Mouse (Mus musculus): Measurements from ENCODE around the gene Csrp1. TPM values are rescaled to one million over a fixed set of nuclear protein-coding genes. Genes with fewer than 3 reads are reported as not detected.

Csrp1 gene
- polyA plus RNA-seq, 1 experiment from 2014 or later = 33.8 TPM

DNA sequence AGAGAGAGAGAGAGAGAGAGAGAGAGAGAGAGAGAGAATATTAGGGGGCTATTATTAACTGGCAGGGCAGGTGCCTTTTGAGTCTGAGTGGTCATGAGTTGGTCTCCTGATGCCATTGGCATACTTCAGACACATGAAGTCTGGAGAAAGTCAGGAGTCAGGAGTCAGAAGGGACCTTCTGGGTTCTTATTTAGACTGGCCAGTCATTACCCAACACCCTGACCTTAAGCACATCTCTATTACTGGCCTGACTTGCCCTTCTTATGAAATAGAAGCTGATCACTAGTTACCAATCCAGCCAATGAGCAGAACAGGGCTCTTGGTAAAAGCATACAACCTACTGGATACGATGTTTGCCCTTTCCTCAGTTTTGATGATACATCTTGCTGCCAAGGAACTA is 57.2 kb downstream of the Csrp1 start:
- Histone ChIP-seq H3K4me2 (no peak overlapping the region), H3K4me1 (replicated peaks) (peaks cover 39% of the 10 kb centered on the region), H3K9ac (no peak overlapping the region), H3K9me3 (replicated peaks) (no peaks in the 10 kb centered on the region), H3K27me3 (peaks cover 9% of the 10 kb centered on the region; the same call in 1 of the 2 replicates), H3K27ac (no peak overlapping the region), H3K36me3 (no peaks in the 10 kb centered on the region), H3K4me3 (replicated peaks) (no peak overlapping the region)
- DNase-seq (no peak), ATAC-seq (ENCODE audit: low read depth) (no peak)
- WGBS (ENCODE audit: insufficient replicate concordance) = 90% methylated on average over 1 of the region's 1 CpGs

GRCm38 (mm10) chr1:135778780-135779535 is 59.1 kb downstream of the Csrp1 start, which contains the start of gene Tnni1:
Tnni1 (plus strand) TSS chr1:135779434.
- ATAC-seq (ENCODE audit: low read depth) (no peak), DNase-seq (no peak)
- Histone ChIP-seq H3K27ac (no peak within 1 kb of the TSS), H3K9me3 (replicated peaks) (no peaks in the 10 kb centered on the region), H3K36me3 (no peaks in the 10 kb centered on the region), H3K4me1 (replicated peaks) (peaks cover 36% of the 10 kb centered on the region), H3K4me3 (replicated peaks) (no peak within 1 kb of the TSS), H3K27me3 (peaks cover 9% of the 10 kb centered on the region; the same call in 1 of the 2 replicates), H3K9ac (0 out of 2 replicates have a peak within 1 kb of the TSS, but pooled peaks have one; percentile 16), H3K4me2 (no peak within 1 kb of the TSS)
- WGBS (ENCODE audit: insufficient replicate concordance) = 21% methylated on average over 22 of the region's 22 CpGs

GRCm38 (mm10) chr1:135780649-135781048 is 60.8 kb downstream of the Csrp1 start:
- DNase-seq (no peak), ATAC-seq (ENCODE audit: low read depth) (no peak)
- peaks cover 25% of the 10 kb centered on the region for H3K4me1 ChIP-seq (replicated peaks)
- peaks cover 9% of the 10 kb centered on the region; the same call in 1 of the 2 replicates for H3K27me3 ChIP-seq
- 0 out of 2 replicates have a peak overlapping the region, but pooled peaks have one; percentile 16 for H3K9ac ChIP-seq
- H3K4me2 ChIP-seq = no peak overlapping the region
- H3K4me3 ChIP-seq (replicated peaks) = no peak overlapping the region
- no peak overlapping the region for H3K27ac ChIP-seq
- no peaks in the 10 kb centered on the region for H3K36me3 ChIP-seq
- 49% methylated on average over 4 of the region's 4 CpGs for WGBS (ENCODE audit: insufficient replicate concordance)
- no peaks in the 10 kb centered on the region for H3K9me3 ChIP-seq (replicated peaks)

DNA sequence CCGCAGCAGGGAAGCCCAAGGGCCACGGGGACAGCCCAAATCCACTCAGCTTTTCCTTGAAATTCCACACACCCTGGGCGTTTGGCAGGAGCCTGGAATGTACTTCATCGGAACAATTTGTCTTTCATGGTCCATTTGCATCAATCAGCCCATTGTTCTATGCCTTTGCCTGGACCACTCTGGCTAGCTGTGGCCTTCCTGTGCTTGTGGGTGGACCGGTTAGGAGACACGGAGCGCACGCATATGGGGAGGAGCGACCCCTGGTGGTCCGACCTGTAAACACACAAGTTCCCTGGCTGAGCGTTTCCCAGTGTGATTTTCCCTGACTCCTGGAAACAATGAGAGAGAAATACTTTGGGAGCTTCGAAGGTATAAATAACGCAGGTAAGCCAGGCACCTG is 61.4 kb downstream of the Csrp1 start:
- no peaks in the 10 kb centered on the region for H3K36me3 ChIP-seq
- H3K27ac ChIP-seq = no peak overlapping the region
- peaks cover 9% of the 10 kb centered on the region; the same call in 1 of the 2 replicates for H3K27me3 ChIP-seq
- no peak overlapping the region for H3K9ac ChIP-seq
- DNase-seq = no peak
- H3K4me1 ChIP-seq (replicated peaks) = peaks cover 23% of the 10 kb centered on the region
- WGBS (ENCODE audit: insufficient replicate concordance) = 15% methylated on average over 13 of the region's 13 CpGs
- H3K4me3 ChIP-seq (replicated peaks) = no peak overlapping the region
- H3K9me3 ChIP-seq (replicated peaks) = no peaks in the 10 kb centered on the region
- no peak overlapping the region for H3K4me2 ChIP-seq
- no peak for ATAC-seq (ENCODE audit: low read depth)

GRCm38 (mm10) chr1:135782816-135783215 is 63.0 kb downstream of the Csrp1 start:
- H3K9me3 ChIP-seq (replicated peaks) = no peaks in the 10 kb centered on the region
- no peak overlapping the region for H3K9ac ChIP-seq
- 63% methylated on average over 10 of the region's 10 CpGs for WGBS (ENCODE audit: insufficient replicate concordance)
- no peak overlapping the region for H3K27ac ChIP-seq
- H3K4me1 ChIP-seq (replicated peaks) = peaks cover 22% of the 10 kb centered on the region
- H3K4me3 ChIP-seq (replicated peaks) = no peak overlapping the region
- no peak overlapping the region for H3K4me2 ChIP-seq
- H3K27me3 ChIP-seq = peaks cover 9% of the 10 kb centered on the region; the same call in 1 of the 2 replicates
- ATAC-seq (ENCODE audit: low read depth) (no peak), DNase-seq (no peak)
- no peaks in the 10 kb centered on the region for H3K36me3 ChIP-seq

GRCm38 (mm10) chr1:135787799-135788198 is 67.9 kb downstream of the Csrp1 start:
- 49% methylated on average over 3 of the region's 3 CpGs for WGBS (ENCODE audit: insufficient replicate concordance)
- peaks cover 6% of the 10 kb centered on the region; the same call in 1 of the 2 replicates for H3K27me3 ChIP-seq
- no peak overlapping the region for H3K4me3 ChIP-seq (replicated peaks)
- ATAC-seq (ENCODE audit: low read depth) = 0 out of 2 replicates have a peak, but pooled peaks have one; percentile 44
- no peak overlapping the region for H3K27ac ChIP-seq
- no peak overlapping the region for H3K4me2 ChIP-seq
- DNase-seq = peak; percentile 69
- H3K4me1 ChIP-seq (replicated peaks) = peaks cover 19% of the 10 kb centered on the region
- H3K9me3 ChIP-seq (replicated peaks) = no peaks in the 10 kb centered on the region
- no peak overlapping the region for H3K9ac ChIP-seq
- H3K36me3 ChIP-seq = no peaks in the 10 kb centered on the region

DNA sequence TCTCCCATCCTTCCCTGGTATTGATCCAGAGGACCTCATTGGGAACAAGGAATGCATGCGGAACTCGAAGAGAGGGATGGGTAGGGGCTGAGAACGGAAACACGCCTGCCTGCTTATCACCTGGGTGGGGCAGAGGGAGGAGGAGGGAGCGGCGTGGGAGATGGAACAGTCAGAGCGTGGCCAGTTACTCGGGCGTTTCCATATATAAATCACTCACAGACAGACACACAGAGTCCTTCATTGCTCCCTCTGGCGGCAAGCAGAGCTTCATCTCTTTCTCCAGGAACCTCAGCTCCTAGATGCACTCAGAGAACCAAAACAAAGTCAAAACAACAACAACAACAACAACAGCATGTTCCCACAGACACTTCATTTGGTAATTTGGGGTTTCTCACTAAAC is 68.8 kb downstream of the Csrp1 start:
- DNase-seq (peak; percentile 54), ATAC-seq (ENCODE audit: low read depth) (0 out of 2 replicates have a peak, but pooled peaks have one; percentile 39)

GRCm38 (mm10) chr1:135789815-135790214 is 70.0 kb downstream of the Csrp1 start:
- ATAC-seq (ENCODE audit: low read depth) = no peak

More for the DNA sequence above, 68.8 kb downstream of the Csrp1 start:
- Histone ChIP-seq H3K4me1 (replicated peaks) (peaks cover 24% of the 10 kb centered on the region), H3K4me2 (peak overlapping the region; percentile 11; the same call in 1 of the 2 replicates), H3K27ac (no peak overlapping the region), H3K36me3 (no peaks in the 10 kb centered on the region), H3K9me3 (replicated peaks) (no peaks in the 10 kb centered on the region), H3K4me3 (replicated peaks) (no peak overlapping the region), H3K27me3 (peaks cover 14% of the 10 kb centered on the region), H3K9ac (no peak overlapping the region)
- 6% methylated on average over 10 of the region's 10 CpGs for whole genome bisulfite sequencing (ENCODE audit: insufficient replicate concordance)

DNA sequence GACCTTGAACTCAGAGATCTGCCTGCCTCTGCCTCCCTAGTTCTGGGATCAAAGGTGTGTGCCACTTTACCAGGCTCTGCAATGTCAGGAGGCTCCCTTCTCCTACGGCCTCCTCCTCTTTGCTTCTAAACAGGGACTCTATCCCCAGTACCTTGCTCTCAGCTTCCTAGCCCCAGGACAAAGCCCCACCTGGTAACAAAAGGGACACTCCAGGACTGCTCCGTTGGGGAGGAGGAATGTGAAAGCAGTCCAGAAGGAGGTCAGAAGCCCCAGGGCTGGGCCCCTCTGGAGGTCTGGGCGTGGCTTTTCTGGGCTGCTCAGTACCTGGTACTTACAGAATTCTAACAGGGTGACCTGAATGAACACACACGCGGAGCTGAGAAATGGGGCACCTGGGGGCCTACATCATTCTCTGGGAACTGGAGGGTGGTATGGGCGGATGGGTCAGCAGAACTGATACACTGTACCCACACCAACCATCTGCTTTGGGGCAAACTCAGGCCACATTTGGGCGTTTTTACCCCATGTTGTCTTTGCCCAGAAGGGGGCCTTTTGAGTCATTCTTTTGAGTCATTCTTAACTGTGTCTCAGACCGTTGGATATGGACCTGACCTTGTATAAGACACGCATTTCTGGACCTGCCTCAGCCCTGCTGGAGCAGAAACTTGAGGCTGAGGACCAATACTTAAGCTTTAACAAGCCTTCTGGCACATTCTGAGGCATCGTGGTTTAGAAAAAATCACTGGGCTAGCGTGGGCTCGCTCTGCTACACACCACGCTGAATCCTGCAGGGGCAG is 72.5 kb downstream of the Csrp1 start:
- Histone ChIP-seq H3K4me2 (no peak overlapping the region), H3K9ac (no peak overlapping the region), H3K9me3 (replicated peaks) (no peaks in the 10 kb centered on the region), H3K4me1 (replicated peaks) (peaks cover 38% of the 10 kb centered on the region), H3K27ac (no peak overlapping the region), H3K27me3 (peaks cover 45% of the 10 kb centered on the region), H3K4me3 (replicated peaks) (no peak overlapping the region), H3K36me3 (no peaks in the 10 kb centered on the region)
- DNase-seq (no peak), ATAC-seq (ENCODE audit: low read depth) (no peak)
- 61% methylated on average over 13 of the region's 13 CpGs for WGBS (ENCODE audit: insufficient replicate concordance)

More at GRCm38 (mm10) chr1:135789815-135790214, 70.0 kb downstream of the Csrp1 start:
- Histone ChIP-seq H3K9me3 (replicated peaks) (no peaks in the 10 kb centered on the region), H3K4me2 (no peak overlapping the region), H3K27me3 (peaks cover 25% of the 10 kb centered on the region), H3K4me3 (replicated peaks) (no peak overlapping the region), H3K36me3 (no peaks in the 10 kb centered on the region), H3K9ac (no peak overlapping the region), H3K4me1 (replicated peaks) (peaks cover 35% of the 10 kb centered on the region), H3K27ac (no peak overlapping the region)
- peak; percentile 68 for DNase-seq
- WGBS (ENCODE audit: insufficient replicate concordance) = 11% methylated on average over 5 of the region's 5 CpGs

- Histone ChIP-seq H3K9ac (peak overlapping the region; percentile 13; the same call in 1 of the 2 replicates), H3K4me1 (replicated peaks) (peaks cover 32% of the 10 kb centered on the region), H3K36me3 (no peaks in the 10 kb centered on the region), H3K27ac (no peak overlapping the region), H3K4me3 (replicated peaks) (peak overlapping the region; percentile 24), H3K9me3 (replicated peaks) (no peaks in the 10 kb centered on the region), H3K4me2 (peak overlapping the region; percentile 52), H3K27me3 (peaks cover 45% of the 10 kb centered on the region)
- 8% methylated on average over 27 of the region's 27 CpGs for WGBS (ENCODE audit: insufficient replicate concordance)
- no peak for DNase-seq
- no peak for ATAC-seq (ENCODE audit: low read depth)
These were observed 73.7 kb downstream of the Csrp1 start for GRCm38 (mm10) chr1:135793370-135794215.
